Mouse (Mus musculus) cerebellum, adult 2 months (tissue): ENCODE measurements around the gene Cnep1r1. TPM values are rescaled to one million over a fixed set of nuclear protein-coding genes. Genes with fewer than 3 reads are reported as not detected.

ENCODE experiments used
- DNase-seq, 2 experiments: peaks; one replicate each; pipeline ENCODE4 v3.0.0; 2021
- H3K27ac ChIP-seq: fragments of 200-500 bp; 2 replicates; pipeline ENCODE4 v1.5.1; 2012; ENCODE audit warnings: low read length, control low read depth, inconsistent platforms; ENCODE audit not compliant: insufficient read depth
- H3K27me3 ChIP-seq: fragments of 200-500 bp; 2 replicates; pipeline ENCODE4 v1.6.1; 2012; ENCODE audit warnings: inconsistent platforms, mild to moderate bottlenecking, low read length, moderate library complexity; ENCODE audit not compliant: control insufficient read depth, insufficient read depth
- H3K4me1 ChIP-seq: fragments of 200-500 bp; 2 replicates; pipeline ENCODE4 v1.6.1; 2011; ENCODE audit warnings: low read length; ENCODE audit not compliant: control insufficient read depth, insufficient read depth
- H3K4me3 ChIP-seq: fragments of 200-500 bp; replicated peaks from 2 replicates; pipeline ENCODE3; 2011; ENCODE audit warnings: mild to moderate bottlenecking, low read depth, low read length, control low read depth; ENCODE audit not compliant: insufficient read depth
- CTCF ChIP-seq: fragments of 200-500 bp; IDR thresholded peaks from 2 replicates; pipeline ENCODE4 v1.5.1; 2011; ENCODE audit warnings: low read depth, mild to moderate bottlenecking, control low read depth, low read length, moderate library complexity, borderline replicate concordance; ENCODE audit not compliant: insufficient read depth
- POLR2A ChIP-seq: fragments of 200-500 bp; IDR thresholded peaks from 2 replicates; pipeline ENCODE4 v1.6.1; 2011; ENCODE audit warnings: low read length, control low read depth, borderline replicate concordance; ENCODE audit not compliant: insufficient read depth
- WGBS: fragments of 180-500 bp; shearing (Covaris S2); methylation state at CpG from one replicate; pipeline ENCODE4 v1.1.7; 2018; 5-methylcytosine and 5-hydroxymethylcytosine counted together
- polyA plus RNA-seq: library from polyadenylated mRNA; depleted of rRNA; stranded (reverse); fragments of >200 nt; gene quantifications from 2 replicates; pipeline ENCODE4 v1.2.3, GENCODE M21; 2012; rRNA removed

The Cnep1r1 gene
- polyA plus RNA-seq, 1 experiment, result 48.3 TPM

DNA sequence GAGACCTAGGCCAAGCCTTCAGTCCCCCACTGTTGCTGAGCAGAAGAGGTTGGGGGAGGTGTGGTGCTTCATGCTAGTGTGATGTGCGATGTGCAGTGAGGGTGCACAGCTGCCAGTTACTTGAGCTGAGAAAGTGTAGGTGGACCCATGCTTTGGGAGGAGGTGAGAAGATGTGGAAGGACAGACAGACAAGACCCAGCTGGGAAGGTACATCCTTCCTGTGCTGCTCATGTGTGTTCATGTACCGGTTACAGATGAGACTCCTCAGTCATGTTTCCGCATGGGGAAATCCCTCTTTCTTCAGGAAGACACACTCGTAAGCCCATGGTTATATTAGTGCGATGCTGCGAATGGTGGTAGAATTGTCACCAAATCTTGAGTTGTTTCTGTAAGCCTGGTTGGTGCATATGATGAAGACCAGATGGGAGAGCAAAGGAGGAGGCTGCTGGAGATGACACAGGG, 32.4 kb downstream of the Cnep1r1 start:
- no peak for DNase-seq
- no peak for TF ChIP-seq POLR2A
- TF ChIP-seq CTCF, result no peak
- peaks cover 4% of the 10 kb centered on the region for H3K4me1 ChIP-seq
- 88% methylated on average over 6 of the region's 6 CpGs for WGBS
- no peak overlapping the region for H3K27ac ChIP-seq
- H3K27me3 ChIP-seq, result no peaks in the 10 kb centered on the region; the same call in 1 of the 2 replicates
- no peak overlapping the region for H3K4me3 ChIP-seq

- 0 out of 2 replicates have a peak, but pooled peaks cover 3% of the 10 kb centered on the region for H3K4me1 ChIP-seq
- no peak for DNase-seq
- no peak overlapping the region for H3K4me3 ChIP-seq
- no peak for TF ChIP-seq CTCF
- TF ChIP-seq POLR2A, result no peak
- 87% methylated on average over 10 of the region's 10 CpGs for WGBS
- H3K27me3 ChIP-seq, result no peaks in the 10 kb centered on the region; the same call in 1 of the 2 replicates
- H3K27ac ChIP-seq, result no peak overlapping the region
Measured at GRCm38 (mm10) chr8:88160237-88160995, 41.8 kb downstream of the Cnep1r1 start.

DNA sequence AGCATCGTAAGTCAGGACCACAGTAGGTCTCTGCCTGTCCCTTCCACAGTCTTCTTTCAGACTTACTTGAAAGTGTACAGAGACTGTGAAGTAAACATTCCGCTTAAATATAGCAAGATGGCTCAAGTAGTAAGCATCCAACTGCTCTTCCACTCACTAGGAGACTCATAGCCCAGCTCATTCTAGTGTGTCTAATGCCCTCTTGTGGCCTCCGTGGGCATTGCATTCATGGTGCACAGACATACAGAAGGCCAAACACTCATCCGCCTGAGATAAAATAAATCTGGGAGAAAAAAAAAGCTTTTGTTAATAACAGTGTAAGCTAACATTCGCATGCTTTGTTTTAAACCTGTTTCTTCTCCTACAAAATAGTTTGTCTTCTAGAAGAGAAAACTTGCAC, 42.9 kb downstream of the Cnep1r1 start:
- Histone ChIP-seq H3K27me3 (no peaks in the 10 kb centered on the region), H3K27ac (no peak overlapping the region), H3K4me3 (no peak overlapping the region), H3K4me1 (0 out of 2 replicates have a peak, but pooled peaks cover 3% of the 10 kb centered on the region)
- TF ChIP-seq CTCF (peak; percentile 67), POLR2A (no peak)
- peak; percentile 32 to 58 for DNase-seq
- WGBS, result 74% methylated on average over 5 of the region's 5 CpGs

DNA sequence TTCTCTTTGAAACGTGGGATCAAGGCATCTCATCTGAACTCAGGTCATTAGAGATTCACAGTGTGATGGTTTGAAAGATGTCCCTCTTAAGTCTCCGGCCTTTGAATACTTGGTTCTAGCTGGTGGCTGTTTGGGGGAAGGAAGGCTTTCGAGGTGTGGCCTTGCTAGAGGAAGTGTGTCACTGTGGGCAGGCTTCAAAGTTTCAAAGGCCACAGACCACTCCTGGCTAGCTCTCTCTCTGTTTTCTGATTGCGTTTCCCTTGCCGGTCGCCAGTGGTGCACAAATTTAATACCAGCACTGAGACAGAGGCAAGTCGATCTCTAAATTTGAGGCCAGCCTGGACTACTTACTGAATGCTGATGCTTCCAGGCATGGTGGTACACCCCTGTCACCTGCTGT, 56.7 kb downstream of the Cnep1r1 start:
- no peak for TF ChIP-seq POLR2A
- TF ChIP-seq CTCF, result no peak
- DNase-seq, result no peak
- no peak overlapping the region for H3K27ac ChIP-seq
- no peaks in the 10 kb centered on the region for H3K4me1 ChIP-seq
- no peaks in the 10 kb centered on the region for H3K27me3 ChIP-seq
- no peak overlapping the region for H3K4me3 ChIP-seq
- WGBS, result 94% methylated on average over 7 of the region's 7 CpGs

DNA sequence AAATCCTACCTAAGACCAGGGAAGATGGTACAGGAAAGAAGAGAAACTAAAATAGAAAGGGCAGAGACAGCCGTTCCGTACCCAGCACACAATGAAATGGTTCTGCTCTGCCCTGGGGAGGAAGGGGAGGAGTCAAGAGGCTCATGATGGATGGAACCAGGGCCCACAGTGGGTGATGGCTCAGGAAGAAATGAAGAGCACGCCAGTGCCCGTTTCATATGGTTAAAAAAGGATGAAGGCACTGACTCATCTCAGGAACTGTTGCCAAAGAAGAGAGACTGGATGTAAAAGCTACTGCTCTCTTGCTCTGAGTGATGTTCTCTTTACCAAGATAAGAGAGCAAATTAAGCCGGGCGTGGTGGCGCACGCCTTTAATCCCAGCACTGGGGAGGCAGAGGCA, 58.7 kb downstream of the Cnep1r1 start:
- no peak for DNase-seq
- WGBS, result 72% methylated on average over 8 of the region's 8 CpGs
- TF ChIP-seq POLR2A (no peak), CTCF (no peak)
- Histone ChIP-seq H3K27ac (no peak overlapping the region), H3K4me1 (no peaks in the 10 kb centered on the region), H3K27me3 (no peaks in the 10 kb centered on the region), H3K4me3 (no peak overlapping the region)

DNA sequence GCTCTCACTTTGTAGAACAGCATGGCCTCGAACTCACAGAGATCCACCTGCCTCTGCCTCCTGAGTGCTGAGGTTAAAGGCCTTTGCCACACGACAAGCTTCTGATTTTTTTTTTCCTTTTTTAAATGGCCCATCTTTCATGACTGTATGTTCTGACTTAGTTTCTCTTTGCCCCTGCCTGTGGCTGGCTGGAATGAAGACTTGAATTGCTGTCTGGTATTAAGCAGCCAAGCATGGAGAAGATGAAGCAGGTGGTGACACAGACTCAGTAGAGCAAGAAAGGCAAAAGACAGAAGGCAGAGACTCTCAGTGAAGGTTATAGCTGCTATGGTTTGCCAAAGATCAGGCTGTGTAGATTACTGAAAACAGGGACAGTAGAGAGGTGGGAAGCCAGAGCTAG, 64.6 kb downstream of the Cnep1r1 start:
- WGBS, result 89% methylated on average over 2 of the region's 2 CpGs
- H3K4me3 ChIP-seq, result no peak overlapping the region
- TF ChIP-seq CTCF (no peak), POLR2A (no peak)
- H3K4me1 ChIP-seq, result no peaks in the 10 kb centered on the region
- no peak overlapping the region for H3K27ac ChIP-seq
- no peaks in the 10 kb centered on the region for H3K27me3 ChIP-seq
- DNase-seq, result no peak

Other genes with a start within 250 kb of the Cnep1r1 start
- 38.1 and 40.1 TPM in 2 replicates for gene Zfp423, start 159.2 kb upstream of the Cnep1r1 start, polyA plus RNA-seq
- 40.0 and 45.2 TPM in 2 replicates for gene Heatr3, start 19.1 kb downstream of the Cnep1r1 start, polyA plus RNA-seq
- 27.8 and 29.6 TPM in 2 replicates for gene Tent4b, start 80.4 kb downstream of the Cnep1r1 start, polyA plus RNA-seq
- gene Adcy7, start 153.6 kb downstream of the Cnep1r1 start, polyA plus RNA-seq, result 3.9 and 5.4 TPM in 2 replicates
- 69.8 and 70.0 TPM in 2 replicates for gene Brd7, start 243.4 kb downstream of the Cnep1r1 start, polyA plus RNA-seq